Mouse (Mus musculus) hindbrain, embryonic 15.5 days (tissue): ENCODE data around the gene Myo1g. TPM values are rescaled to one million over a fixed set of nuclear protein-coding genes. Genes with fewer than 3 reads are reported as not detected.
A peak's percentile ranks its signal among the peaks of the same experiment; 100 is the strongest.

Source experiments
- ATAC-seq: fragments of 200-750 bp; cut with Nextera tagmentation; 2 replicates; pipeline ENCODE4 v1.8.0; 2017; ENCODE audit warnings: low read depth, moderate number of reproducible peaks, moderate TSS enrichment; ENCODE audit not compliant: low FRiP score
- H3K27ac ChIP-seq: fragments of 300-500 bp; sonication (generic); replicated peaks from 2 replicates; pipeline ENCODE4 v1.5.1; 2015; ENCODE audit warnings: mild to moderate bottlenecking, inconsistent platforms
- H3K27me3 ChIP-seq: fragments of 300-500 bp; sonication (generic); 2 replicates; pipeline ENCODE4 v1.6.1; 2015; ENCODE audit warnings: control low read depth, inconsistent platforms
- H3K36me3 ChIP-seq: fragments of 300-500 bp; sonication (generic); 2 replicates; pipeline ENCODE4 v1.6.1; 2015; ENCODE audit warnings: control low read depth, inconsistent platforms
- H3K4me1 ChIP-seq: fragments of 300-500 bp; sonication (generic); replicated peaks from 2 replicates; pipeline ENCODE4 v1.6.1; 2015; ENCODE audit warnings: control low read depth, inconsistent platforms
- H3K4me2 ChIP-seq: fragments of 300-500 bp; sonication (generic); 2 replicates; pipeline ENCODE4 v1.6.1; 2015; ENCODE audit warnings: moderate library complexity, mild to moderate bottlenecking, inconsistent platforms
- H3K4me3 ChIP-seq: fragments of 300-500 bp; sonication (generic); 2 replicates; pipeline ENCODE4 v1.5.1; 2015; ENCODE audit warnings: mild to moderate bottlenecking, inconsistent platforms
- H3K9ac ChIP-seq: fragments of 300-500 bp; sonication (generic); 2 replicates; pipeline ENCODE4 v1.6.1; 2015; ENCODE audit warnings: inconsistent platforms
- H3K9me3 ChIP-seq: fragments of 300-500 bp; sonication (generic); 2 replicates; pipeline ENCODE4 v1.6.1; 2016; ENCODE audit warnings: control low read depth, inconsistent platforms
- WGBS: fragments of 180-500 bp; shearing (Covaris S2); methylation state at CpG from one replicate; pipeline ENCODE4 v1.1.7; 2015; 5-methylcytosine and 5-hydroxymethylcytosine counted together
- microRNA-seq: library from miRNA; unstranded; fragments of <30 nt; microRNA quantifications from one replicate; pipeline ENCODE4, GENCODE M21; 2016
- polyA plus RNA-seq: library from polyadenylated mRNA; unstranded; fragments of >200 nt; fragmentation: Nextera tagmentation; extraction: Ambion mirVana; gene quantifications from 2 replicates; pipeline ENCODE4 v1.2.1, GENCODE M21; 2015

The Myo1g gene
- polyA plus RNA-seq, 1 experiment from 2014 or later, result 0.39 TPM

- Histone ChIP-seq H3K36me3 (peaks cover 15% of the 10 kb centered on the region), H3K27me3 (no peaks in the 10 kb centered on the region), H3K4me2 (no peak overlapping the region), H3K27ac (no peak overlapping the region), H3K9ac (no peak overlapping the region), H3K4me3 (no peak overlapping the region), H3K9me3 (no peaks in the 10 kb centered on the region), H3K4me1 (peaks cover 24% of the 10 kb centered on the region)
- 25% methylated on average over 4 of the region's 4 CpGs for WGBS
- peak; percentile 65 for ATAC-seq
Observed at GRCm38 (mm10) chr11:6465122-6465521, 55.6 kb downstream of the Myo1g start.

- Histone ChIP-seq H3K27ac (no peak overlapping the region), H3K4me3 (no peak overlapping the region), H3K4me1 (peaks cover 12% of the 10 kb centered on the region), H3K9ac (no peak overlapping the region), H3K9me3 (no peaks in the 10 kb centered on the region), H3K36me3 (peaks cover 15% of the 10 kb centered on the region), H3K27me3 (no peaks in the 10 kb centered on the region), H3K4me2 (no peak overlapping the region)
- no peak for ATAC-seq
- WGBS, result 92% methylated on average over 6 of the region's 6 CpGs
Observed at GRCm38 (mm10) chr11:6463159-6463837, 57.5 kb downstream of the Myo1g start.

Small RNA genes within 50 kb of the gene (microRNA-seq; reads per million reads assigned to microRNA genes)
- not detected for gene Gm22123

Other genes with a start within 250 kb of the Myo1g start
- 116 TPM in 2 replicates for gene Tmed4, start 246.1 kb downstream of the Myo1g start, polyA plus RNA-seq
- 130 and 133 TPM in 2 replicates for gene Ogdh, start 229.3 kb downstream of the Myo1g start, polyA plus RNA-seq
- gene Zmiz2, start 131.9 kb downstream of the Myo1g start, polyA plus RNA-seq, result 29.6 and 30.8 TPM in 2 replicates
- gene Ppia, start 105.5 kb downstream of the Myo1g start, polyA plus RNA-seq, result 4,085 and 4,343 TPM in 2 replicates
- gene H2afv, start 76.5 kb downstream of the Myo1g start, polyA plus RNA-seq, result 259 and 323 TPM in 2 replicates
- 10.7 and 11.0 TPM in 2 replicates for gene Purb, start 45.0 kb downstream of the Myo1g start, polyA plus RNA-seq
- gene Ccm2, start 25.9 kb upstream of the Myo1g start, polyA plus RNA-seq, result 92.2 and 95.9 TPM in 2 replicates
- 85.3 and 89.8 TPM in 2 replicates for gene Nacad, start 85.1 kb upstream of the Myo1g start, polyA plus RNA-seq
- 31.8 and 33.0 TPM in 2 replicates for gene Tbrg4, start 105.1 kb upstream of the Myo1g start, polyA plus RNA-seq
- not detected in 2 replicates for gene Wap, start 117.7 kb upstream of the Myo1g start, polyA plus RNA-seq
- 20.8 and 22.9 TPM in 2 replicates for gene Ramp3, start 137.6 kb upstream of the Myo1g start, polyA plus RNA-seq